In the genomic region with DNA sequence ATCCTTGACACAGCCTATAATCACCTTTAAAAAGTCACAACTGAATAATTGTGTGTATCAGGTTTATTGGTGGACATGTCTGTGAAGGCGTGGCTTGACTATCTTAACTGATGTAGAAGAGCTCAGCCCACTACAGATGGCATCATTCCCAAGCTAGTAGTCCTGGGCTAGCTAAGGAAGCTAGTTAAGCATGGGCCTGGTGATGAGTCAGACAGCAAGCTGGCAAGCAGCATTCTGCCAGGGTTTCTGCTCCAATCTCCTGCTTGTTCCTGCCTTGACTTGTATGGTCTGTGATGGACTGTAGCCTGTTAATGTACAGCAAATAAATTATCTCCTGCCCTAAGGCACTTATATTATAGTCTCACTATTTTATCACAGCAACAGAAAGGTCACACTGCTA, we compare ENCODE assay signal across 20 mouse cellular contexts. TPM values are rescaled to one million over a fixed set of nuclear protein-coding genes. Genes with fewer than 3 reads are reported as not detected.
"Had no signal": no experiment of that assay in that cellular context is flagged by ENCODE, and none has a peak within 500 bp of the region (broad histone marks: within the 10 kb centered on the region; RNA-seq: fewer than 3 reads in every experiment).

No protein-coding gene starts in this region.

- DNase-seq: kidney, adult 18-20 months; kidney, postnatal 10 days; lung, adult 2 months; lung, postnatal 36 days; right cerebral cortex, postnatal 4 days; spleen, adult 18-20 months; thymus, adult 2 months; thymus, postnatal 25 days had no signal

- H3K27ac ChIP-seq: limb, embryonic 10.5 days; liver, embryonic 15.5 days; midbrain, embryonic 13.5 days; neural tube, embryonic 15.5 days had no signal

- H3K4me3 ChIP-seq: limb, embryonic 10.5 days; liver, embryonic 15.5 days; midbrain, embryonic 13.5 days; neural tube, embryonic 15.5 days had no signal

- ATAC-seq: lung, postnatal 0 days; midbrain, embryonic 13.5 days had no signal

- H3K4me1 ChIP-seq: limb, embryonic 10.5 days; liver, embryonic 15.5 days; midbrain, embryonic 13.5 days; neural tube, embryonic 15.5 days had no signal

RNA-seq across cellular contexts. Expression of gene Gm11027, which starts 30.6 kb away (rescaled TPM):
- polyA plus RNA-seq: kidney, embryonic 14.5 days; limb, embryonic 10.5 days; limb, embryonic 14.5 days; liver, embryonic 11.5 days; liver, embryonic 15.5 days; lung, adult 2 months; lung, postnatal 0 days; midbrain, embryonic 13.5 days; midbrain, postnatal 0 days; neural tube, embryonic 11.5 days; neural tube, embryonic 15.5 days; stomach, embryonic 14.5 days; thymus, adult 2 months; urinary bladder, adult 2 months had no signal
